Mouse (Mus musculus): ENCODE data around the gene Aldh3b2. TPM values are rescaled to one million over a fixed set of nuclear protein-coding genes. Genes with fewer than 3 reads are reported as not detected.

The Aldh3b2 gene
- polyA plus RNA-seq, 1 experiment = 1.3 TPM

DNA sequence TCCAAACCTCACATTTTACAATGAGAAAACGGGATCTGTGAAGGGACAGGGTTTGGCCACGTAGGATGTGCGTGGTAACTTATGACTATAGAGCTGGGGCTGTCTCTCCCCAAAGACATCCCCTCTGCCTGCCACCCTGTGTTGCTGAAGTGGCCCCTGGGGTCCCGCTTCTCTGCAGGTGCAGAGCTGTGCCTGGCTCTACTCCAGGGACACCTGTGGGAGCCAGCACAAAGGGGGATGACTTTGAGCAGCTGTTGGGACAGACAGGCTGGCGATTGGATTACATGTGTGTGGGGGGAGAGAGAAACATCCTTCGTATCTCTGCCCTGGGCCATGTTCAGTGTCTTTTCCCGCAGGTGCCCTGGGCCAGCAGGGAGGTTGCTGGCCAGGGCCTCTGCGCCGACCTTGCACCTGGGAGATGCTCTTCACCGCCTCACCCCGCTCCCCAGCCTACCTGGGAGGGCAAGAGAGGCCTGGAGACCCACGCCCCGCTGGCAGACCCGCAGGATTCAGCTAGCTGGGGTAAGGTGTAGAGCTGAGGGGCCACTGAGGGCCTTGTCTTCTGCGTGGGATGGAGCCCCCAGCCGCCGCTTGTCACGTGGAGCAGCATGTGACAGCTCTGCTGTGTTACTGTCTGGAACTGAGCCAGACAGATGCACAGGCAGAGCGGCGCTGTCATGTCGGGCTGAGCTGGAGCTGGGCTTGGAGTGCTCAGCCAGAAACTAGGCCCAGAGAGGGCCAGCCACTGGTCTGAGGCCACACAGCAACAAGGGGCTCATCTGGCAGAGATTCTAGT, 41.7 kb upstream of the Aldh3b2 start:
- no peak overlapping the region for H3K27ac ChIP-seq (ENCODE audit: insufficient read depth, low read length)
- H3K27me3 ChIP-seq (ENCODE audit: control insufficient read depth, insufficient read depth, low read length, poor library complexity, severe bottlenecking) = no peaks in the 10 kb centered on the region
- peak overlapping the region; percentile 29 for H3K4me3 ChIP-seq (ENCODE audit: low read depth, low read length)
- peak overlapping the region; percentile 20; the same call in 1 of the 2 replicates for H3K9ac ChIP-seq (ENCODE audit: low read depth, poor library complexity, severe bottlenecking)
- no peaks in the 10 kb centered on the region for H3K9me3 ChIP-seq (replicated peaks; ENCODE audit: control insufficient read depth, insufficient read depth, low read length, poor library complexity, severe bottlenecking)
- no peaks in the 10 kb centered on the region for H3K4me1 ChIP-seq (ENCODE audit: control insufficient read depth, insufficient read depth, low read length)
- TF ChIP-seq EP300 (IDR thresholded peaks at IDR 0.05; ENCODE audit: insufficient read depth, low read depth, low read length) = no peak
- no peak for TF ChIP-seq CTCF (IDR thresholded peaks at IDR 0.05; ENCODE audit: low read depth, low read length)
- TF ChIP-seq POLR2A (IDR thresholded peaks at IDR 0.05; ENCODE audit: insufficient read depth, low read length) = no peak
- H3K36me3 ChIP-seq (ENCODE audit: control insufficient read depth, insufficient read depth, low read length, poor library complexity, severe bottlenecking) = no peaks in the 10 kb centered on the region

DNA sequence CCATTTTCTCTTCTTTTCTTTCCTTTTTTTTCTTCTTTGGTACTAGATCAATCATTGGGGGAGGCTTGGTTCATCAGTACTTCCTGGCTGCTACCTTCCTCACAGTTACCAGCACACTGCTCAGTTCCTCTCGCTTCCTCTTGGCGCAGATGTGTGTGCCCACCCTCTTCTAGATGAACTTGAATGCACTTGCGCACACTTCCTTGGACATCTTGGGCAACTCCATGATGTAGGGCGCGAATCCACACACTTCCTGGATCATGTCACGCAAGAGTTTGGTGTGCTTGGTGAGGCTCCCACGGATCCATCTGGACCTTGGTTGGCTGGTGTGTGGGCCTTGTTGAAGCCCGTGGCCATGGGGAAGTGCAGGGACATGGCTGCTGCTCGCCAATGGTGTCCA, 40.4 kb upstream of the Aldh3b2 start:
- TF ChIP-seq CTCF (IDR thresholded peaks at IDR 0.05; ENCODE audit: low read depth, low read length) (no peak), POLR2A (IDR thresholded peaks at IDR 0.05; ENCODE audit: insufficient read depth, low read length) (no peak), EP300 (IDR thresholded peaks at IDR 0.05; ENCODE audit: insufficient read depth, low read depth, low read length) (no peak)
- Histone ChIP-seq H3K9me3 (replicated peaks; ENCODE audit: control insufficient read depth, insufficient read depth, low read length, poor library complexity, severe bottlenecking) (no peaks in the 10 kb centered on the region), H3K4me1 (ENCODE audit: control insufficient read depth, insufficient read depth, low read length) (no peaks in the 10 kb centered on the region), H3K9ac (ENCODE audit: low read depth, poor library complexity, severe bottlenecking) (no peak overlapping the region), H3K27me3 (ENCODE audit: control insufficient read depth, insufficient read depth, low read length, poor library complexity, severe bottlenecking) (no peaks in the 10 kb centered on the region), H3K27ac (ENCODE audit: insufficient read depth, low read length) (no peak overlapping the region), H3K4me3 (ENCODE audit: low read depth, low read length) (no peak overlapping the region), H3K36me3 (ENCODE audit: control insufficient read depth, insufficient read depth, low read length, poor library complexity, severe bottlenecking) (no peaks in the 10 kb centered on the region)

GRCm38 (mm10) chr19:3935032-3935895, 36.9 kb upstream of the Aldh3b2 start, which contains the start of gene Unc93b1:
Gene Unc93b1, plus strand, starts transcription at chr19:3935186.
- TF ChIP-seq EP300 (IDR thresholded peaks at IDR 0.05; ENCODE audit: insufficient read depth, low read depth, low read length) = no peak
- TF ChIP-seq POLR2A (IDR thresholded peaks at IDR 0.05; ENCODE audit: insufficient read depth, low read length) = no peak
- TF ChIP-seq CTCF (IDR thresholded peaks at IDR 0.05; ENCODE audit: low read depth, low read length) = no peak
- Histone ChIP-seq H3K4me1 (ENCODE audit: control insufficient read depth, insufficient read depth, low read length) (no peaks in the 10 kb centered on the region), H3K9me3 (replicated peaks; ENCODE audit: control insufficient read depth, insufficient read depth, low read length, poor library complexity, severe bottlenecking) (no peaks in the 10 kb centered on the region), H3K36me3 (ENCODE audit: control insufficient read depth, insufficient read depth, low read length, poor library complexity, severe bottlenecking) (no peaks in the 10 kb centered on the region), H3K27me3 (ENCODE audit: control insufficient read depth, insufficient read depth, low read length, poor library complexity, severe bottlenecking) (no peaks in the 10 kb centered on the region), H3K9ac (ENCODE audit: low read depth, poor library complexity, severe bottlenecking) (peak within 1 kb of the TSS; percentile 36), H3K4me3 (ENCODE audit: low read depth, low read length) (peak within 1 kb of the TSS; percentile 63), H3K27ac (ENCODE audit: insufficient read depth, low read length) (no peak within 1 kb of the TSS)

DNA sequence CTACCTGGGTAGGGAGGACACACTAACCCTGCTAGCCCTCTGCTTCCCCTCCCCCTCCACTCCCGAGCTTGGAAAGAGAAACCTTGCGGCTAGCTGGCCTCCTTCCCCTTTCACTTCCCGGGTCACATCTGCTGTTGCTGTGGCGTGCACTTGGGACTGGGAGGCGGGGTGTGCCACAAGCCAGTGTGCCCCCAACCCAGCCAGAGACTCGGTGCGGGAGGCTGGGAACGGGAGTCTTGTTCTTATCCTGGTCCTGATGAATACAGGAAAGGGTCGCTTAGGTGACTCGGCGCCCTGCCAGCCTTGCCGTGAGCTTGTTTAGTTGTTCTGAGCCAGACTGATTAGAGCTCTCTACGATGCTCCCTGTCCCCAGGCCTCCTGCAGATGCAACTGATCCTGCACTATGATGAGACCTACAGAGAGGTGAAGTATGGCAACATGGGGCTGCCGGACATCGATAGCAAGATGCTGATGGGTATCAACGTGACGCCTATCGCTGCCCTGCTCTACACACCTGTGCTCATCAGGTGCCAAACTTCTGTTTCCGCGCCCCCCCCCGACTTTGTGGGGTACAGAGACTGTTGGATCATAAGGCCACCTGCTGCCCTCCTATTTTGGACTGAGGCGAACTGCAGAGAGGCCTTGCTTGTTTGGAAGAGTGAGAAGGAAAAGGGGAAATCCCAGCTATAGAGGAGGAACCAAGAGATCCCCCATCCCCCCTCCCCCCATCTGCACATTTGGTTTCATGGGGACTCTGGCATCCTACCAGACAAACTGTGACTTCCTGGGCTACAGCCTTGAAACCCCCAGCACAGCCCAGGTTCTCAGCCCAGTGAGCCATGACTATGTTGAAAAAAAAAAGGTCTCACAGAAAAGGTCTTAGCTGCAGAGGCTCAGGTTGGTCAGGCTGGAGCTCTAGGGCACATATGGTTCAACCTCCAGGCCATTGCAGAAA, 36.0 kb upstream of the Aldh3b2 start:
- Histone ChIP-seq H3K27ac (ENCODE audit: insufficient read depth, low read length) (no peak overlapping the region), H3K27me3 (ENCODE audit: control insufficient read depth, insufficient read depth, low read length, poor library complexity, severe bottlenecking) (no peaks in the 10 kb centered on the region), H3K9ac (ENCODE audit: low read depth, poor library complexity, severe bottlenecking) (peak overlapping the region; percentile 36), H3K4me3 (ENCODE audit: low read depth, low read length) (peak overlapping the region; percentile 63), H3K9me3 (replicated peaks; ENCODE audit: control insufficient read depth, insufficient read depth, low read length, poor library complexity, severe bottlenecking) (no peaks in the 10 kb centered on the region), H3K36me3 (ENCODE audit: control insufficient read depth, insufficient read depth, low read length, poor library complexity, severe bottlenecking) (no peaks in the 10 kb centered on the region), H3K4me1 (ENCODE audit: control insufficient read depth, insufficient read depth, low read length) (no peaks in the 10 kb centered on the region)
- no peak for TF ChIP-seq CTCF (IDR thresholded peaks at IDR 0.05; ENCODE audit: low read depth, low read length)
- TF ChIP-seq EP300 (IDR thresholded peaks at IDR 0.05; ENCODE audit: insufficient read depth, low read depth, low read length) = no peak
- no peak for TF ChIP-seq POLR2A (IDR thresholded peaks at IDR 0.05; ENCODE audit: insufficient read depth, low read length)

DNA sequence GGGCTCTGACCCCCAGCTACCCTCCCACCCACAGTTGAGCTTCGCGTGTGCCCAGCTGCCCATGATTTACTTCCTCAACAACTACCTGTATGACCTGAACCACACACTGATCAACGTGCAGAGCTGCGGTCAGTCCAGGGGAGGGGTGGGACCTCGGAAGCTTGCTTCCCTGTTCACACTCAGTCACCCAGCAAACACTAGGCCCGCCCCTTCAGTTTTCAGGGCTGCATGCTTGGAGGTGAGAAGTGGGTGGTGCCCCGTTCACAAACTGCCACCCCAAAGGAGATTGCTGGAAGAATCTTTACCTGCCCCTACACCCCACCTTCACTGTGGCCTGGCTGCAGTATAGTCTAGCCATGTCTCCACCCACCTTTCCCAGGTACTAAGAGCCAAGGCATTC, 29.8 kb upstream of the Aldh3b2 start:
- Histone ChIP-seq H3K4me1 (ENCODE audit: control insufficient read depth, insufficient read depth, low read length) (peaks cover 5% of the 10 kb centered on the region), H3K4me3 (ENCODE audit: low read depth, low read length) (peak overlapping the region; percentile 42), H3K27ac (ENCODE audit: insufficient read depth, low read length) (no peak overlapping the region), H3K36me3 (ENCODE audit: control insufficient read depth, insufficient read depth, low read length, poor library complexity, severe bottlenecking) (no peaks in the 10 kb centered on the region), H3K9me3 (replicated peaks; ENCODE audit: control insufficient read depth, insufficient read depth, low read length, poor library complexity, severe bottlenecking) (no peaks in the 10 kb centered on the region), H3K27me3 (ENCODE audit: control insufficient read depth, insufficient read depth, low read length, poor library complexity, severe bottlenecking) (no peaks in the 10 kb centered on the region), H3K9ac (ENCODE audit: low read depth, poor library complexity, severe bottlenecking) (no peak overlapping the region)
- TF ChIP-seq POLR2A (IDR thresholded peaks at IDR 0.05; ENCODE audit: insufficient read depth, low read length) = no peak
- no peak for TF ChIP-seq CTCF (IDR thresholded peaks at IDR 0.05; ENCODE audit: low read depth, low read length)
- TF ChIP-seq EP300 (IDR thresholded peaks at IDR 0.05; ENCODE audit: insufficient read depth, low read depth, low read length) = no peak
